Mouse (Mus musculus): Measurements from ENCODE around the gene Pcsk2.
A peak's percentile ranks its signal among the peaks of the same experiment; 100 is the strongest.

Gene Pcsk2

GRCm38 (mm10) chr2:143545758-143546246 is at the start of gene Pcsk2:
Gene Pcsk2 (plus strand): TSS chr2:143546156.
- DNase-seq (ENCODE audit: low read depth, low spot score), result no peak

- no peak for DNase-seq (ENCODE audit: low read depth, low spot score)
Measured at GRCm38 (mm10) chr2:143500845-143501244, 45.1 kb upstream of the Pcsk2 start.

GRCm38 (mm10) chr2:143501760-143502159 is 44.2 kb upstream of the Pcsk2 start:
- no peak for DNase-seq (ENCODE audit: low read depth, low spot score)

- DNase-seq (ENCODE audit: low read depth, low spot score), result no peak
Measured at GRCm38 (mm10) chr2:143502203-143502602, 43.8 kb upstream of the Pcsk2 start.

DNA sequence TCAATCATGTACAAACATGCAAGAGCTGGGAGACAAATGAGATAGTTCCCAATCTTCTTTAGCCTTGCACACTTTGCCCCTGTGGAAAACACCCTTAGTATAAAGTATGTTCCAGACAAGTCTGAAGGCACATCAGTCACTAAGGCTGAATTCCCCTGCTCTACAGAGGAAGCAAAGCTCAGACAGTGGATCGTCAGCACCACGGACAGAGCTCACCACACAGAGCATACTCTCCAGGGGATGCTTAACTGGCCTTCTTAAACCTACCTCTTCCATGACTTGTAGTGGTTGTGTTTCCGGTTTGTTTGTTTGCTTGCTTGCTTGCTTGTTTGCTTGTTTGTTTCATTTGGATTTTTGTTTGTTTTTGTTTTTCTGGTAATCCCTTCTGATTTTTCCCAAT is 9.5 kb upstream of the Pcsk2 start:
- peak; percentile 3 for DNase-seq (ENCODE audit: low read depth, low spot score)

- no peak for DNase-seq (ENCODE audit: low read depth, low spot score)
Measured at GRCm38 (mm10) chr2:143545299-143545751, 631 bp upstream of the Pcsk2 start.

DNA sequence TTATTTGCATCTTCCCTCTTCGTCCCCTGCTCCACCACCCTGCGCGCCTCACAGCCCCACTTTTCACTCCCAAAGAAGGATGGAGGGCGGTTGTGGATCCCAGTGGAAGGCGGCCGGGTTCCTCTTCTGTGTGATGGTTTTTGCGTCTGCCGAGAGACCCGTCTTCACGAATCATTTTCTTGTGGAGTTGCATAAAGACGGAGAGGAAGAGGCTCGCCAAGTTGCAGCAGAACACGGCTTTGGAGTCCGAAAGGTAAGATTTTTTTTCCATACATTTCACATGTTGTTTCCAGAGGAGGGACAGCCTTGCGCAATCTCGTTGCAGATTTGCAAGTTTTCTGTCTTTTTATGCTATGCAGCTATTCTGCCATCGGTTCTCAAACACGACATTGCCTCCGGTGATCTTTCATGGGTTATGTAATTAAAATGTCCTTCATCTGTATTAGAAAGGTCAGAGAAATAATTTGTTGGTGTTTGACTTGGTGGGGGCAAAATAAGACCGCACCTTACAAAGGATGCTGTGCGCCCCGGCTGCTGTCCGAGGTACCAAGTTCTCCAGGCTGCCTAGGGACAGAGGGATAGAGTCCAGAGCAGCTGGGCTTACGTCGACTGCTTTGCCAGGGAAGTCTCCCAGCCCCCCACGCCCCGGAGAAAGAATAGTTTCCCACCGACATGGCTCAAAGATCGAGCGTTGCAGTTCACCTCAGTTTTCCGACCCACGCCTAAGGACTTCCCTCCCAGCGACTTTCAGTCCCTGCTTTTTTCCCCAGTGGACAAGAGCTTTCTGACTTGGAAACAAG is 656 bp downstream of the Pcsk2 start:
- no peak for DNase-seq (ENCODE audit: low read depth, low spot score)

GRCm38 (mm10) chr2:143547251-143548090 is 1.5 kb downstream of the Pcsk2 start:
- no peak for DNase-seq (ENCODE audit: low read depth, low spot score)

DNA sequence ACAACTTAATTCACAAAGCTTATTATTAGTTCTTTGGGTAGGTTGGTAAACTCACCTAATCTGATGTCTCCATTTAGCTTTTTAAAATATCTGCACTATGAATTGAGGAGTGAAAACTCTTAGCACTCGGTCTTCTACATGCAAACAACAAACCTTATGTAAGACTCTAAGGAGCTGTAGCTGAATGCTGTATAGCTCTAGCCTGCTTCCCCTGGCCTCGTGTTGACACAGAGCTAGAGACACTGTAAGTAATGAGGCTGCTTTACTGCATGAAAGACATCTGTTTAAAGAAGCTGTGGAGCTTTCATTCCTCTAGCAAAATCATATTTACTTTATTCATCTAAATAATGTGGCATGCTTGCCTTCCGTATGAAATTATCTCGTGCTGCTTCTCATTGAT is 14.4 kb downstream of the Pcsk2 start:
- DNase-seq (ENCODE audit: low read depth, low spot score), result no peak

DNA sequence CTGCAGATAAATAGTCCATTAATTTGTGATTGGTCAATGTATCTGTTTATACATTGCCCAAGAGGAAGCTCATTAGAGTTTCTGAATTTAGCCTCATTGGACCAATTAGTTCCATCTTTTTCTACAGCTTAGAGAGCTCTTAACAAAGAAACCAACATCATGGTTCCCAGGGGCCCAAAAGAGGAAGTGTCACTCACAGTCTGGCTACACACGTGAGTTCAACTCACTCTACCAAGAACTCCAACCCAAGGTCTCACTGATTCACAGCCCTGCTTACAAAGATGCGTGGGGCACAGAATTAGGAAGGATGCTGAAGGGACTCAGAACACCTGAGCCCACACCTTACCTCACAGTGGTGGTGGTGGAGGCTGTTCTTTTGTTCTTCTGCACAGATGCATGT is 19.1 kb downstream of the Pcsk2 start:
- DNase-seq (ENCODE audit: low read depth, low spot score), result no peak

- DNase-seq (ENCODE audit: low read depth, low spot score), result no peak
Measured at GRCm38 (mm10) chr2:143565961-143566360, 20.0 kb downstream of the Pcsk2 start.

DNA sequence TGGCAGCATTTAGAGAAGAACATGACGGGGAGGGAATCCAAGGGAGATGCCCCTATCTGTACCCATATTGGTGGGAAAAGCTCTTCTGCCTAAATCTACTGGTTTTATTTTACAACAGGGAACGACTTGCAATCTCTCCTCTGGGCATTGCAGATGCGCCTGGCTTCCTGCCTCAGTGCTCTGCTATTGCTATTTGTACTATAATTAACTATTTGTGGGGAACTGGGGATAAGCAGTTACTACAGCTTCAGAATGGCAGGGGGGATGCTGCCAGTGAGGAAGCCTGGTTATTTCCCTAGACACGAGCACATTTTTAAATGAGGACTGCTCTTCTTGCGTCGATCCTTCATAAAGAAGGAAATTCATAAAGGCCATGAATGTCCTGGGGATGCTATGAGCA is 39.4 kb downstream of the Pcsk2 start:
- no peak for DNase-seq (ENCODE audit: low read depth, low spot score)

DNA sequence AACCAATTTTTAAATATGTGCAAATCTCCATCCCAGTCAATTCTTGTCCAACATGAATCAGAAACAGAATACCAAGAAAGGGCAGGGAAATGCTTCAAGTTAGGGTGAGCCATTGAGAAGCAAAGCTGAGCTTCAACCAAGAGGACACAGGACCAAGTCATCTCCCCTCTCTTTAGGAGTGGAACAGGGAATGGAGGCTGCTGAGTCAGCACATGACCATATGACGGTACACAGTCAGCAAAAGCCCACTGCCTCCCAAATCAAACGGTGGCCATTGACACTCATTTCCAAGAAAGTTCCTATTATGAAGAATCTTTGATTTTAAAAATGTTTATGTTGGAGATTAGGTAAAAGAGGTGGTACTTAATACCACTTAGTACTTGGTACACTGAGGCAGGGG is 44.4 kb downstream of the Pcsk2 start:
- no peak for DNase-seq (ENCODE audit: low read depth, low spot score)

DNA sequence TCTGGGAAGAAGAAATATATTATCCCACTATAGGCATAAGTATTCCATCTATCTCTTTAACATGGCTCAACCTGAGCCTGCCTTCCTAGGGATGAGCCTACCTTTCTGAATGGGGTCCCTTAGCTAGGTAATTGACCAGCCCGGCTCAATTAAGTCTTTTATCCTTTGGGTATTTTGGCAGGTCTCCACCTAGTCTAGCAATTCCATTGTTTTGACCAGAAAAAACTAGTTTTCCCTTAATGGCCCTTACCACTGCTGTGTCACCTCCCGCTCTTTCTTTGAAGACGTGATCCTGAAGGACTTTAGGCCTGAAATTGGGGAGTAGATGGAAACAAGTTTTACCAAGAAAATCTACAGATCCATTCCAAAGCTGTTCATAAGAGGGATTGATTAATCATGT is 57.1 kb downstream of the Pcsk2 start:
- no peak for DNase-seq (ENCODE audit: low read depth, low spot score)

- no peak for DNase-seq (ENCODE audit: low read depth, low spot score)
Measured at GRCm38 (mm10) chr2:143603871-143604512, 58.0 kb downstream of the Pcsk2 start.

DNA sequence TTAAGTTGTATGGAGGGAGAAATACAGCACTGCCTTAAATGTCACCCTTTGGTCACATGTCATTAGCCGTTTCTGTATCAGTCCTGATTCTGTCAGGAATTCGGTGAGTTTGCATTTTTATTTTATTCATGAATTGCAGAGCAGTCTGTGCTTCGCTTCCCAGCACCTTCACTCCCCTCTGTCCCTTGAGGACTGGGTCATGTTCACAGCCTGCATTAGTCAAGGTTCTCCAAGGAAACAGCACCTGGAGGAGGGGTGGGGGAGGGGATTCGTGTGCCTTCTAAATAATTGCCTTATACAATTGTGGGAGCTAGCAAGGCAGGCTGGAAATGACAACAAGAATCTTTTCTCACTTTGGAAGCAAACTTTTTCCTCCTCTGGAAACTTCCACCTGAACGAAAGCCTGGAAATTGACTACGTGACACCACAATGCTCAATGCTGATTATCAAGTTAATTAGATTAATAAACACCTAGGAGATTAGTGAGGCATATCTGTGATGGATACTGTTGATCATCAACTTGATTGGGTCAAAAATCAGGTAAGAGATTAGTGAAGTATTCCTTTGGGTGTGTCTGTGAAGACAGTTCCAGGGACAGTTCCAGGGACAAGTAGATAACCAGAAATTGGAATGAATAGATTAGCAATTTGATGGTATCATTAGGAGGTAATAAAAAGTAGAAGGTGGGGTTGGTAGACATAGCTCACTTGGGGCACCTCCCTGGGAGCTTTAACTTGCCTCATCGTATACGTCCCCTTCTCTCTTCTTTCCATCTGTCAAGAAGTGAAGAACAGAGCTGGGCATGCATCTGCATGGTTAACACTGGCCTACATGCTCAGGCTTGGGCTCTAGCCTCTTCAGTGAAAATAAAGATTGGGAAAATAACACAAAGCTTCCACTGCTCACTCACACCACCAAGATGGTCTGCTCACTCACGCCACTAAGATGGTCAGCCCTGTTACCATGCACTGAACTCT is 64.7 kb downstream of the Pcsk2 start:
- no peak for DNase-seq (ENCODE audit: low read depth, low spot score)

DNA sequence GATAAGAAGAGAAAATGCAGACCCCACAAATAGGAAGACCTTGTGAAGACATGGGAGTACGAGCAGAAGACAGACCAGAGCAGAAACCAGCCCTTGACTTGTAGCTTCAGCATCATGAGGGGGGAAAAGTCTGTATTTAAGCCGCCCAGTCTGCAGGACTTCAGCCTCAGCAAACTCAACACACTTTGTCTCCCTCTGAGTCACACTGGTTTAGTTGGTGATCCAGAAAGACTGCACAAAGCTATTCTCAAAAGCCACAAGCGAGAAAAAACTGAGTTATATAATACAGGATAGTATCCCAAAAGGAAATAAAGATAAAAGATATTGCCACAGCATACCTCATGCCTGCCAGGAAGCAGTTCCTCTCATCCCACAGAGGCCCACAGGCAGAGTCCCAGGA is 67.5 kb downstream of the Pcsk2 start:
- no peak for DNase-seq (ENCODE audit: low read depth, low spot score)

GRCm38 (mm10) chr2:143614775-143615174 is 68.8 kb downstream of the Pcsk2 start:
- no peak for DNase-seq (ENCODE audit: low read depth, low spot score)

GRCm38 (mm10) chr2:143620916-143621315 is 75.0 kb downstream of the Pcsk2 start:
- DNase-seq (ENCODE audit: low read depth, low spot score), result no peak

DNA sequence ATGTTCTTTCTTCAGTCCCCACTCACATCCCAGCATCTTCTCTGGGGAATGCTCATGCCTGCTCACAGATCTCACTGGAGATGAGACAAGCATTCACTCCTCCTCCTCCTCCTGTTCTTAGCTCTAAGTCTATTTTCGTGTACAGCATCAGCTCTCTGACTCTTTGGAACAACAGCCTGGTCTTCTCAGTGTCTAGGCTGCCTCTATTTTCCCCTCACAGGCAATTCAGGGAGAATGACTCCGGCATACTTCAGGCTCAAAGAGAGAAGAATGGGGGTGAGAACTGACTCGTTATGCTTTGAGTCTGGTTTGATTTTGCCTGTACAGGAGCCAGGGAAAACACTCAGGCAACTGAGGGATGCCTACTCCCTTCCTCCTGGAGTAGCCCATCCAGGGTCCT is 78.0 kb downstream of the Pcsk2 start:
- no peak for DNase-seq (ENCODE audit: low read depth, low spot score)

DNA sequence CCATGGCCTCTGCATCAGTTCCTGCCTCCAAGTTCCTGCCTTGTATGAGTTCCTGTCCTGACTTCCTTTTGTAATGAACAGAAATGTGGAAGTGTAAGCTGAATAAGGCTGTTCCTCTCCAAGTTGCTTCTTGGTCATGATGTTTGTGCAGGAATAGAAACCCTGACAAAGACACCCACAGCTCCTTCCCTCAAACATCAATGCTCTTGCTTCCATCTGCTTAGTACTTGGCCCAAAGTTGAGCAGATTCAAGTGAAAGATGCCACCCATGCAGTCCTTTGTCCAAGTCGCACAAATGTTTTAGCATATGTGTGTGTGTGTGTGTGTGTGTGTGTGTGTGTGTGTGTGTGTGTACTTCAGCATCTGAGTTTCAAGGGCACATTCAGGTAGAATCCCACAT is 97.3 kb downstream of the Pcsk2 start:
- no peak for DNase-seq (ENCODE audit: low read depth, low spot score)
